Mouse (Mus musculus): ENCODE results near the gene Npb.

Gene Npb

DNA sequence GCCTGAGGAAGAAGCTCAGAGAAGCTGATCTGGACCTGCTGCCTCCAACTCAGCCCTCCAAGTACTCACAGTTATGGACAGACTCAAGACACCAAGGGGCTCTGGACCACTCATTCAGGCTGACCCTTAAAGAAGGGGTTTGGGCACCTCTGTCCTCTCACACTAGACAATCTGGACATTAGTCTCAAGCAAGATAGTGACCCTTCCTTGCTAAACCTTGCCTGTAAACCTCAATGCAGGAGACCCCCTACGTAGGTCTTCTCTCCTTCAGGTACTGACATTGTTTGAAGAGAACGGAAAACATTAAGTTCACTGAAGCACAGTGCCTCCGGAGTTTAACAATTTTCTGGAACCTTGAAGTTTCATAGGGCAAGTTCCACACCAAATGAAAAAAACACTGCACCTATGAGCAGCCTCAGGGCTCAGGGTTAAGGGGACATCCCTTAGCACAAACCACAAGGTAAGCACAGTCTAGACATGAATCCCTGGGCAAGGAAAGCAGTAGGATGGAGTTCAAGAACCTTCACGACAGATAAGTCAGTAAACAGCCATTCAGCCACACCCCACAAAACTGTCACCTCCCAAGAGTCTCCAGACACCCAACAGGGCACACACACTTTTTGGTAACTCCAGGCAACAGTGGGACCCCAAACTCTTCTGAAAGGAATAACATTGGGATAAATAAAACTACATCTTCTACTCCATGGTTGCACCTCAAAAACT lies 23.6 kb downstream of the Npb start:
- DNase-seq (ENCODE audit: low read depth, low spot score), result no peak

- DNase-seq (ENCODE audit: low read depth, low spot score), result no peak
These were observed 24.6 kb downstream of the Npb start for GRCm38 (mm10) chr11:120632559-120633519.

DNA sequence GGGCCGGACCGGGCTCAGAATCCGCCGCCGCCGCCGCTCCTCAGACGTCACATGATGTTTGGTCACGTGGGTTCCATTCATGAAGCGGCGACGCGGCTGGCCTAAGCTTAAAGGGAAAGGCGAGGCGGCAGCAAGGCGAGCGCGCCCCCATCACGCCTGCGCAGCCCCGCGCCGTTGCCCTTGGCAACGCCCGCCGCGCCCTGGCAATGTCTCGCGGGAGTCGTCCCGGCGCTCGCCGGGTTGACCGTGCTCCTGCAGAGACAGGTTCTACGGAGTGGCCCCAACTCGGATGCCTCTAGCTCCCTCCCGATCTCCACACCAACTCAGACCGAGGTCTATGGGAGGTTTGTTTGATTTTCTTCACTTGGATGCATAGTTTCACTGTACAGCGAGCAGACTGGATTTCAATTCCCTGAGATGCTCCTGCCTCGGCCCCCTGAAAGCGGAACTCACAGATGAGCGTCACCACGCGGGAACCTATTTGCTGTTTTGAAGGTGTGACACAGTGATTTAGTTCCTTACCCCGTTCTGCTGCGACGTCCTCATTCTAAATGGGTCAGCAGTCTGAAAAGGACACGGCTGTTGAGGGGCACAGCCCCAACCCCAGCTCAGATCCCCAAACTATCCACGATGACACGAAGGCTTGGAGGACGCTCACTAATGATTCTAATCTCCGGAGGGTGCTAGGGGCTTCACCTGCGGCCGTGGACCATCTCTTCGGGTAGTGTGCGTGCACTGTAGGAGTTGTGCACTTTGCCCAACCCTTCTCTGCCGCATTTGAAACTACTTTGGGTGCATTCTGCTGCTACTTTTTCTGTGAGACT lies 25.5 kb downstream of the Npb start, which contains the start of gene Mafg:
Gene Mafg (minus strand): TSS at position 81 of the 824 bp plus-strand sequence.
- peak; percentile 98 for DNase-seq (ENCODE audit: low read depth, low spot score)

DNA sequence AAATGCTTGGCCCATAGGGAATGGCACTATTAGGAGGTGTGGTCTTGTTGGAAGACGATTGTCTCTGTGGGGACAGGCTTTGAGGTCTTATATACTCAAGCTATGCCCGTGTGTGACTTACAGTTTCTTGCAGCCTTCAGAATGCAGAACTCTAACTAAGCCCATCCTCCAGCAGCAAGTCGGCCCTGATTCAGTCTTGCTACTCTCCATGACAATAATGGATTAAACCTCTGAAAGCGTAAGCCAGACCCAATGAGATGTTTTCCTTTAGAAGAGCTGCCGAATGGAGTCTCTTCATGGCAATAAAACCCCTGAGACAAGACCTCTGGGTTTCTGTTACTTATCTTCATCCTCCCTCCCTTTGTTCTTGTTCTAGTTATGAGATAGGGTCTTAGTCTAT lies 26.5 kb downstream of the Npb start:
- DNase-seq (ENCODE audit: low read depth, low spot score), result no peak

- no peak for DNase-seq (ENCODE audit: low read depth, low spot score)
These were observed 33.0 kb downstream of the Npb start for GRCm38 (mm10) chr11:120641255-120641654.

DNA sequence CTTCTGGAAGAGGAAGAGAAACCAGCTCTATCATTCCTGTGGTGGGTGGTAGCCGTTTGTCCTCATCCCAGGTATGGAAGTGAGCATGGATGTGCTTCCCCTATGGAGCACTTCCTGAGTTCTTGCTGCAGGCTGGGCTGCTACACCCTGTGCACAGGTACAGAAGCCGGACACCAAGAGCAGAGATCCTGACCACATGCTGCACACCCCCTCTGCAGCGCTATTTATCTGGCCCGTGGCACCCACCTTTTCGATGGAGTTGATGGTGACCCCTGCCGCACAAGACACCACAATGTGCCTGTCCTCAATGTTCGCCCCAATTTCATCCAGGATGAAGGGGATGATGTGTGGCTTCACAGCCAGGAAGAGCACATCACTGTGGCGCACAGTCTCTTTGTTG lies 33.6 kb downstream of the Npb start:
- no peak for DNase-seq (ENCODE audit: low read depth, low spot score)

DNA sequence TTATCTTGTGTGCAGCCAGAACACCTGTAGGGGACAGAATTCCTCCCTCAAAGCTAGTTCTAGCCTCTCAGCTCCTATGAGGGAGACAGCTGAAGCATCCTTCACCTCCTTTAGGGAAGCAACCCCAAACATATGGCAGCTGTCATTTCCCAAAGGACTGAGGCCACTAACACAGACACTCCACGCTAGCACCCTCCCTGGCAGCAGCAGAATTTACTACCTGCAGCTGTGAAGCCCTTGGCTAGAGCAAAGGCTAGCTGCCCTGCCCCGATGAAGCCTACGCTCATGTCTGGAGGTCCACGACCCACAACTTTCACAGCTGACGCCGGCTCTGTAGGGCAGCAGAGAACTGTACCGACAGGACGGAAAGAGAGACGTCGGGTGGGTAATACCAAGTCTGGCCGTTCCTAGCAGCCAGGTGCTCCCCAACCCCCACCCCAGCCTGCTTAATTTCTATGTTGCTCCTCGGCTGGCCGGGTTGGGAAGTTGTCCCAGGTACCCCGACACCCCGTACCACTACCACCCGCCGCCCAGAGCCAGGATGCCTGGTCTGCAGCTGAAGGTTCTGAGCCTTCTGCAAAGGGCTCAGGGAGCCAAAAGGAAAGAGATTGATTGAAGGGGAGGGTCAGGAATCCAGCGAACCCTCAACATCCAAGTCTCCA lies 34.8 kb downstream of the Npb start:
- no peak for DNase-seq (ENCODE audit: low read depth, low spot score)

DNA sequence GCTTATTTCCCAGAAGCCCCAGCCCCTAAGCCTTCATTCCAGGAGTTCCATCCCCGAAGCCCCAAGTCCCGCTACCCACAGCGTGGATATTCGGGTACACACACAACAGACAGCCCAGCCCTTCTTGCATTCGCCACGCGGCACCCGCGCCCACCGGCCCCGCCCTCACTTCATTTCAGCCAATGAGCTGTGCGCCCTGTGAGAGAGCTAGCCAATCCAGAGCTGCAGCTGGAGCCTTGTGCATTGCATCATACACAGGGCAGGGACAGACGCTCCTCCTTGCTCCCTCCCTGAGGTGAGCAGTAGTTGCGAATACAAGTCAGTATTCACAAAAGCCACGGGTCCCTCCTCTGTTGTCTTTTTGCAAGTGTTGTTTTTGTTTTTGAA lies 35.3 kb downstream of the Npb start, which contains the start of gene Pycr1:
Gene Pycr1 (minus strand): TSS at position 169 of the 387 bp plus-strand sequence.
- peak; percentile 90 for DNase-seq (ENCODE audit: low read depth, low spot score)

DNA sequence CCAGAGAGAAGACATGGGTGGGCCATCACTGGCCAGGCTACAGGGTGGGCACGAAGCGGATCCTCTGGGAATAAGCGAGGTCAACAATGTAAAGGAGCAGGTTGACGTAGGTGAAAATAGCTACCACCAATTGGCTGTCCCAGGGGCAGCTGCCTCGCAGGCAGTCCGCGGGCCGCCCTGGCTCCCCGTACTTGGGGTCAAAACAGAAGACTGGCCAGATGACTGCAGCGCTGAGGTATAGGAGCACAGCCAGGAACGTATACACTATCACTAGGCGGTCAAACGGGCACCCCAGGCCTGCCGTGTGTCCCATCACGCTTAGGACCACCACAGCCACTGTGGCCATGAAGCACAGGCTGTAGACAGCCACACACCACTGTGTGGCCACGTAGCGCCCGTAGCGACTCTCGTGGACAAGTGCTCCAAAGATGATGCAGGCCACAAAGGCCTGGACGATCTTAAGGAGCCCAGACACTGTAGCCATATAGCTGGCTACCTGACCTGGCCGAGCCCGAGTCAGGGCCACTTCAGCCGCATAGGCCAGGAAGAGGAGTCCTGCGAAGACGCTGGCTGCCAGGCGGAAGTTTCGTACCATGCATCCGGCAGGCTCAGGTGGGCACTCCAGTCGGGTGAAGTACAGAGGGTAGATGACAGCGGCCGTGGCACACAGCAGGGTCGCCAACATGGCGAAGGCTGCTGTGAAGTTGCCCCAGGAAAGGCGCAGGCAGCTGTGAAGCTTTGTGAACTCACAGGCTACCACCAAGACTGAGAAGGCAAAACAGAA lies 39.0 kb downstream of the Npb start:
- DNase-seq (ENCODE audit: low read depth, low spot score), result no peak

DNA sequence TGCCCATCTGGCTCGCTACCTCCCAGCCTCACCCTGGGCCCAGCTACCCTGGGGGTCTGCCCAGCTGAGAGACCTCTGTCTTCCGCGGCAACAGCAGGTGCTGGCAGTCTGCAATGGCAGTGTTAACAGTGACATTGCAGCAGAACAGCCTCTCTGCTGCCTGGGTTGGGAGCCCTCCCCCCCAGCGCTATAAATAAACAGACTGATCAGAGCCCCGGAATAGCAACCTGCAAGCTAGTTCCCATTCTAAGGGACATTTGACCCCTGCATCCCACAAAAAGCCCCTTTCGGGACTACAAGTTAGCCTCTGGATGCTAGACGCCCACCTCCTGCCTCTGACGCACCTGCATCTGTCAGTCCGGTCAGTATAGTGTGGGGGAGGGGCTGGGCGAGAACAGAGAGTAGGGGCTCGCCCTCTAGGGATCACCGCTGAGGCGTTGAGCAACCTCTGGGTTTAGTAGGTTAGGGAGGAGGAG lies 39.8 kb downstream of the Npb start, which contains the start of gene Myadml2:
Gene Myadml2 (minus strand): TSS at position 158 of the 476 bp plus-strand sequence.
- DNase-seq (ENCODE audit: low read depth, low spot score), result peak; percentile 75

GRCm38 (mm10) chr11:120651872-120652271 lies 43.6 kb downstream of the Npb start:
- DNase-seq (ENCODE audit: low read depth, low spot score), result no peak

DNA sequence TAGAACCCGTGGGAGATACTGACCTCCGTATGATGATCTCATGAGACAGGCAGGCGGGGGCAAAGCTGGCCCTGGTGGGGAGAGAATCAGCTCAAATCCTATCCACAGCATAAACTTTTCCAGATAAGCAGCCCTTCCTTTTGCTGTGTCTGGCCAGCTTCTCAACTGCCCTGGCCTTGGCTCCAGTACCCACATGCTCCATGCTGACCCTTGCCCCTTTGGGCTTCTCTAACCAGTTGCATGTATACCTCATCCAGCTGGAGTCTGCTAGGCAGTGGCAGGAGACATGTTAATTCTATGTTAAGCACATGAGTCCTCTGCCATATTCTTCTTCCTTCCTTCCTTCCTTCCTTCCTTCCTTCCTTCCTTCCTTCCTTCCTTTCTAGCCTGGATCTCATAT lies 46.5 kb downstream of the Npb start:
- DNase-seq (ENCODE audit: low read depth, low spot score), result no peak

- no peak for DNase-seq (ENCODE audit: low read depth, low spot score)
These were observed 49.0 kb downstream of the Npb start for GRCm38 (mm10) chr11:120657301-120657700.
